Mouse (Mus musculus): ENCODE results near the gene Kdm2a.

Kdm2a gene

GRCm38 (mm10) chr19:4328737-4329304 lies 69.3 kb downstream of the Kdm2a start:
- no peak for DNase-seq (ENCODE audit: low read depth, low spot score)

- DNase-seq (ENCODE audit: low read depth, low spot score), result no peak
These were observed 71.2 kb downstream of the Kdm2a start for GRCm38 (mm10) chr19:4326881-4327280.

- no peak for DNase-seq (ENCODE audit: low read depth, low spot score)
These were observed 72.0 kb downstream of the Kdm2a start for GRCm38 (mm10) chr19:4326106-4326505.

GRCm38 (mm10) chr19:4322134-4322533 lies 76.0 kb downstream of the Kdm2a start:
- DNase-seq (ENCODE audit: low read depth, low spot score), result no peak

- DNase-seq (ENCODE audit: low read depth, low spot score), result no peak
These were observed 76.5 kb downstream of the Kdm2a start for GRCm38 (mm10) chr19:4321622-4322021.

- DNase-seq (ENCODE audit: low read depth, low spot score), result no peak
These were observed 78.8 kb downstream of the Kdm2a start for GRCm38 (mm10) chr19:4319272-4319671.

GRCm38 (mm10) chr19:4317181-4317580 lies 80.9 kb downstream of the Kdm2a start:
- no peak for DNase-seq (ENCODE audit: low read depth, low spot score)

- DNase-seq (ENCODE audit: low read depth, low spot score), result no peak
These were observed 82.7 kb downstream of the Kdm2a start for GRCm38 (mm10) chr19:4315223-4315944.

- peak; percentile 64 for DNase-seq (ENCODE audit: low read depth, low spot score)
These were observed 88.3 kb downstream of the Kdm2a start for GRCm38 (mm10) chr19:4309776-4310185.

- DNase-seq (ENCODE audit: low read depth, low spot score), result no peak
These were observed 88.8 kb downstream of the Kdm2a start for GRCm38 (mm10) chr19:4309302-4309701.

GRCm38 (mm10) chr19:4306190-4306577 lies 91.9 kb downstream of the Kdm2a start, which contains the start of gene Grk2:
TSS of gene Grk2 (minus strand) at chr19:4306222.
- DNase-seq (ENCODE audit: low read depth, low spot score), result peak; percentile 52

GRCm38 (mm10) chr19:4305491-4306189 lies 92.4 kb downstream of the Kdm2a start:
- no peak for DNase-seq (ENCODE audit: low read depth, low spot score)

GRCm38 (mm10) chr19:4304871-4305321 lies 93.2 kb downstream of the Kdm2a start:
- no peak for DNase-seq (ENCODE audit: low read depth, low spot score)

GRCm38 (mm10) chr19:4304251-4304821 lies 93.7 kb downstream of the Kdm2a start:
- DNase-seq (ENCODE audit: low read depth, low spot score), result no peak

- DNase-seq (ENCODE audit: low read depth, low spot score), result no peak
These were observed 94.5 kb downstream of the Kdm2a start for GRCm38 (mm10) chr19:4303640-4303995.

GRCm38 (mm10) chr19:4302936-4303639 lies 95.0 kb downstream of the Kdm2a start:
- no peak for DNase-seq (ENCODE audit: low read depth, low spot score)

GRCm38 (mm10) chr19:4301735-4302651 lies 96.1 kb downstream of the Kdm2a start:
- no peak for DNase-seq (ENCODE audit: low read depth, low spot score)

GRCm38 (mm10) chr19:4300852-4301734 lies 97.0 kb downstream of the Kdm2a start:
- no peak for DNase-seq (ENCODE audit: low read depth, low spot score)

GRCm38 (mm10) chr19:4300271-4300704 lies 97.8 kb downstream of the Kdm2a start:
- no peak for DNase-seq (ENCODE audit: low read depth, low spot score)

Measured in embryo, embryonic 11.5 days (tissue).